Mouse (Mus musculus) left cerebral cortex, postnatal 4 days (tissue): ENCODE measurements at regions not wholly inside any gene's neighbourhood (a gene's known extent, or its start where the extent isn't known, plus 50 kb on each side); places are given as distances from the start of the nearest gene placed in this dataset.

ENCODE experiments used
- DNase-seq: peaks from one replicate; pipeline ENCODE4 v3.0.0-alpha.2; 2022
- intact Hi-C: fragments of 180-260 bp; cut with DNase I; formaldehyde crosslinking; loops from one replicate; pipeline ENCODE4 v1.15.1; 2025

DNA sequence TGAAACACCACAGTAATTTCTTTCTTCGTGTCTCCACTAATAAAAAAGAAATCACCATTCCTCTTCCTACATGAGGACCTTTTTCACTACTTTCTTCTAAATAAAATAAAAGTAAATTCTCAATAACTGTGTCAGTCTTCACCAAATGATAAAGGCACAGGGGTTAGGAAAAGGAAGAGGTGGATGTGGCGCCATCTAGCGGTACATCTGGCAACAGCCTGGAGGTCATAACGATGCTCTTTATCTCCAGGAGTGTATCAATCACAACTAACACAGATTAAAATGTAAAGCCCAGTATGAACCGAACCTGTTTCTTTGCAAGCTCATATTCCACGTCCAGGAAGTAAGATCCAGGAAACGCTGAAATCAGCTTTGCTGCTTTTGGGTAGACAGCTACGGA, 793.0 kb downstream of the Gm7489 start:
- DNase-seq, result peak; percentile 22
- intact Hi-C loops, result no loop called here
